Mouse (Mus musculus): ENCODE results near the gene Caln1. TPM values are rescaled to one million over a fixed set of nuclear protein-coding genes. Genes with fewer than 3 reads are reported as not detected.
A peak's percentile ranks its signal among the peaks of the same experiment; 100 is the strongest.

The Caln1 gene
- polyA plus RNA-seq (2015; fragmentation: Nextera tagmentation; extraction: Ambion mirVana) = not detected in 2 replicates

DNA sequence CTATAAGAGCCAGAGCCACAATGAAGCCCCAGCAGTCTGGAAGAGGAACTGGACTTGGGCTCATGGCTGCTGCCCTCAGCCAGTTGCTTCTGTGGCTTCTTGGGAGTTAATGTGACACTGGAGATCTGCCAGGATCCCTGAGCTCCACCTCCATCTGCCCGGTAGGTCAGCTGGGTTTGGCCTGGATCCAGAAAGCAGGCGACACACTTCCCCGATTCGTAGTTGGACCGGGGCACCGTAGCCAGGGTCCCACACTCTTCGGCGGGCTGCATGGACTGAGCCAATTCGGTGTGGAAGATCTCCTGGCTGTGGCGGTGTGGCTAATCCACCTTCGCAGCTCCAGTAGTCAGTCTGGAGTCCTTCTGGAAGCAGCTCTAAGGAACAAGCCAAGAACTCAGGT lies at the start of gene Caln1:
Gene Caln1, plus strand, starts transcription at position 219 of the 400 bp plus-strand sequence.
- H3K27ac ChIP-seq (ENCODE audit: low read length) = no peak within 1 kb of the TSS
- H3K4me1 ChIP-seq (ENCODE audit: insufficient read depth, low read depth, low read length) = no peaks in the 10 kb centered on the region
- H3K4me2 ChIP-seq (replicated peaks; ENCODE audit: low read depth, low read length) = no peak within 1 kb of the TSS
- H3K27me3 ChIP-seq (replicated peaks; ENCODE audit: insufficient read depth, low read length) = no peaks in the 10 kb centered on the region
- WGBS = 45% methylated on average over 11 of the region's 11 CpGs
- no peak for DNase-seq (ENCODE audit: low spot score)
- H3K36me3 ChIP-seq (ENCODE audit: insufficient read depth, low read length) = no peaks in the 10 kb centered on the region
- H3K9me3 ChIP-seq (ENCODE audit: low read length) = no peaks in the 10 kb centered on the region
- no peak within 1 kb of the TSS for H3K9ac ChIP-seq (replicated peaks; ENCODE audit: low read depth)
- TF ChIP-seq EP300 (IDR thresholded peaks at IDR 0.05) = no peak
- no peak for TF ChIP-seq CTCF (IDR thresholded peaks at IDR 0.05)
- no peak for ATAC-seq
- no peak within 1 kb of the TSS for H3K4me3 ChIP-seq (ENCODE audit: low read depth, low read length)

DNA sequence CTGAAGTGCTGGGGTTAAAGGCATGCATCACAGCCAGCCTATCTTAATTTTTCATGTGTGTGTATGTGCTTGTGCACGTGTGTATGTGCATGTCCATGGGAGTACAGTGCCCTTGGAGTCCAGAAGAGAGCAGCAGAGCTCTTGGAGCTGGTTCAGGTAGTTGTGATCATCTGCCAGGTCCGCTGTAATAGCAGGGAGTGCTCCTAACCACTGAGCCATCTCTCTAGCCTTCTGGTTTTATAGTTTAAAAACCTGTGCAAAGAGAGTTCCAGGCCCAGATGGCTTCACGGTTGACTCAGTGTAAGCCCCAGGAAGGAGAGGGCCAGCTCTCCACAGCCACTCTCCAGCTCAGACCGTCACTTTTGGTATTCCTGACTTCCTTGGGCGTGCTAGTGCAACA lies 49.5 kb upstream of the Caln1 start:
- no peak overlapping the region for H3K4me2 ChIP-seq (replicated peaks; ENCODE audit: low read depth, low read length)
- 92% methylated on average over 5 of the region's 5 CpGs for WGBS
- ATAC-seq = no peak
- no peak for DNase-seq (ENCODE audit: low spot score)
- no peak overlapping the region for H3K27ac ChIP-seq (ENCODE audit: low read length)
- no peaks in the 10 kb centered on the region for H3K4me1 ChIP-seq (ENCODE audit: insufficient read depth, low read depth, low read length)
- H3K9me3 ChIP-seq (ENCODE audit: low read length) = no peaks in the 10 kb centered on the region
- H3K36me3 ChIP-seq (ENCODE audit: insufficient read depth, low read length) = 0 out of 2 replicates have a peak, but pooled peaks cover 9% of the 10 kb centered on the region
- H3K9ac ChIP-seq (replicated peaks; ENCODE audit: low read depth) = no peak overlapping the region
- no peak overlapping the region for H3K4me3 ChIP-seq (ENCODE audit: low read depth, low read length)
- H3K27me3 ChIP-seq (replicated peaks; ENCODE audit: insufficient read depth, low read length) = no peaks in the 10 kb centered on the region
- TF ChIP-seq EP300 (IDR thresholded peaks at IDR 0.05) (no peak), CTCF (IDR thresholded peaks at IDR 0.05) (no peak)

DNA sequence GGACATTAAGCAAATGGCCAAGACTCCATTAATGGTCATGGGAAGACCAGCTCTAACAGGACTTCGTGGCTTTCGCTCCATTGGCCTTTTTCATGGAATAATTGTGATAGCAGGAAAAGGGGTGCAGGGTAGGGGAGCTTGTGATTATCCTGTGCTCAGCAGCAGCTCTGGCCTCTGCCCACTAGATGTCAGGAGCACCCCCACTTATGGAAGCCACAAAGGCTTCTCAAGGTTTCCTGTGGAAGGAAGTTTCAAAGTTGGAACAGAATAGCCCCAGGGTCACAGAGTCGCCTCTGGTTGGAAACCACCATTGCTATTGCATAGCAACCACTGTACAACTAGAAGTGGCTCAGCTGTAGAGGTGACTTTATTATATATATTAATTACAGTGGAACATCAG lies 48.8 kb upstream of the Caln1 start:
- Histone ChIP-seq H3K4me3 (ENCODE audit: low read depth, low read length) (no peak overlapping the region), H3K36me3 (ENCODE audit: insufficient read depth, low read length) (0 out of 2 replicates have a peak, but pooled peaks cover 9% of the 10 kb centered on the region), H3K9ac (replicated peaks; ENCODE audit: low read depth) (no peak overlapping the region), H3K27ac (ENCODE audit: low read length) (no peak overlapping the region), H3K27me3 (replicated peaks; ENCODE audit: insufficient read depth, low read length) (no peaks in the 10 kb centered on the region), H3K9me3 (ENCODE audit: low read length) (no peaks in the 10 kb centered on the region), H3K4me2 (replicated peaks; ENCODE audit: low read depth, low read length) (no peak overlapping the region), H3K4me1 (ENCODE audit: insufficient read depth, low read depth, low read length) (no peaks in the 10 kb centered on the region)
- DNase-seq (ENCODE audit: low spot score) (peak; percentile 18), ATAC-seq (no peak)
- WGBS = 74% methylated on average over 3 of the region's 3 CpGs
- TF ChIP-seq CTCF (IDR thresholded peaks at IDR 0.05) = peak; percentile 52
- no peak for TF ChIP-seq EP300 (IDR thresholded peaks at IDR 0.05)

DNA sequence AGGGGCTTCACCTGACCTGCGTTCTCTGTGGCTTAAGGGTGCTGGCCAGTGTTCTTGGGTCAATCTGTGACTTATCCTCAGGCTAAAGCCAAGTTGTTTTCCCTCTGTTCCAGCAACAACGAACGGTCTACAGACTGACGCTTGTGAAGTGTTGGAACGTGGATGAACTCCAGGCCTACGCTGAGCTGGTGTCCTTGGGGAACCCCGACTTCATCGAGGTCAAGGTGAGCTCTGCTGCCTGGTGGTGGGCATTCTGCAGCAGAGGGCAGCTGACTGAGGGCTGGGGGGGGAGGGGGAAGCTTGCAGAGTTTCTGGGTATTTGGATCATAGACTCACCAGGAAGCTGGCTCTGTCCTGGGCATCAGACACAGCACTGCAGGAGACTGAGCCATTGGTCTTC lies 43.8 kb upstream of the Caln1 start:
- Histone ChIP-seq H3K9me3 (ENCODE audit: low read length) (no peaks in the 10 kb centered on the region), H3K4me2 (replicated peaks; ENCODE audit: low read depth, low read length) (no peak overlapping the region), H3K27me3 (replicated peaks; ENCODE audit: insufficient read depth, low read length) (no peaks in the 10 kb centered on the region), H3K4me1 (ENCODE audit: insufficient read depth, low read depth, low read length) (no peaks in the 10 kb centered on the region), H3K4me3 (ENCODE audit: low read depth, low read length) (no peak overlapping the region), H3K36me3 (ENCODE audit: insufficient read depth, low read length) (no peaks in the 10 kb centered on the region), H3K9ac (replicated peaks; ENCODE audit: low read depth) (no peak overlapping the region), H3K27ac (ENCODE audit: low read length) (no peak overlapping the region)
- DNase-seq (ENCODE audit: low spot score) (no peak), ATAC-seq (no peak)
- WGBS = 94% methylated on average over 8 of the region's 8 CpGs
- no peak for TF ChIP-seq CTCF (IDR thresholded peaks at IDR 0.05)
- TF ChIP-seq EP300 (IDR thresholded peaks at IDR 0.05) = no peak

DNA sequence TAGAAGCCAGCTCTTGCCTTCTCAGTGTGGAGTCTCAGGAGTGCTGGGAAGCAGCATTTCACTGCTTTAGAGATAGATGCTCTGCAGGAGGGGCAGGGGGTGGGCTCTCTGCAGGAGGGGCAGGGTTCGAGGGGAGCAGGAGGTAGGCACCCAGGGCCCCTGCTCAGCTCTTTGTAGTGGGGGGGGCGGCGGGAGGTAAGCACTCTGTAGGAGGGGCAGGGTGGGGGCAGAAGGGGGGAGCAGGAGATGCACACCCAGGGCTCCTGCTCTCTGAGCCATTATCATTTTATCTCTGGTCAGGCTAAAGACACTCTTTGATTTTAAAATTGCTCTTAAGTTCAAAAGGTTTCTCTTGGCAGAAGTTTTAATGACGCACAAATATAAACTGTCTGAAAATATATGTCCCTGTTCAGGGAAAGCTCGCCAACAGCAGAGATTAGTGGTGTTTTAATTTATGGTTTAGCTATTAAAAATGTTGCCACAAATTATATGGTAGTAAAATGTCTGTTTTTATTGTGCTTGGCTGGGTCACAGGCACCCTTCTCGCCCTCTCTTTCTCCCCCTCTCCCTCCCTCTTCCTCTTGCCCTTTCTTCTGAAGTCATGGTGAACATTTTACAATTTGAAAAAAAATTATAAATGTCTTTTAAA lies 41.5 kb upstream of the Caln1 start:
- Histone ChIP-seq H3K27me3 (replicated peaks; ENCODE audit: insufficient read depth, low read length) (no peaks in the 10 kb centered on the region), H3K9me3 (ENCODE audit: low read length) (no peaks in the 10 kb centered on the region), H3K4me2 (replicated peaks; ENCODE audit: low read depth, low read length) (no peak overlapping the region), H3K27ac (ENCODE audit: low read length) (no peak overlapping the region), H3K4me3 (ENCODE audit: low read depth, low read length) (no peak overlapping the region), H3K4me1 (ENCODE audit: insufficient read depth, low read depth, low read length) (no peaks in the 10 kb centered on the region), H3K36me3 (ENCODE audit: insufficient read depth, low read length) (no peaks in the 10 kb centered on the region), H3K9ac (replicated peaks; ENCODE audit: low read depth) (no peak overlapping the region)
- WGBS = 52% methylated on average over 6 of the region's 6 CpGs
- TF ChIP-seq CTCF (IDR thresholded peaks at IDR 0.05) = no peak
- TF ChIP-seq EP300 (IDR thresholded peaks at IDR 0.05) = no peak
- ATAC-seq (no peak), DNase-seq (ENCODE audit: low spot score) (no peak)

DNA sequence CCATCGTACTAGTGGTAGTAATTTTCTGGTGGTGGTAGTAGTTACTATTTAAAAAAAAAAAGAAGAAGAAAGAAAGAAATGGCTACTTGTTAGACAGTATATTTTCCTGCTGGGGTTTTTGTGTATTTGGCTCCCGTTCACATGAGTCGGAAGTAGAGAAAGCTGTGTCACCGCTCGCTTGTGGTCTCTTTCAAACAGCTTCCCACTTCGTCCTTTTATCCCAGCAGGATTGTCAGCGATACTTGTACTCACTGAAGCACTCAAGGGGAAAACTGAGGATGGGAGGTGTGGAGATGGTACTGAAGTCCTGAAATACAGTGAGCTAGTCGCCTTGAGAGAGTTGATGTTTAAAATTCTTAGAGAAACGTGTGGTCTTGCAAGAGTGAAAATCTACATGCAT lies 40.9 kb upstream of the Caln1 start:
- TF ChIP-seq CTCF (IDR thresholded peaks at IDR 0.05) (no peak), EP300 (IDR thresholded peaks at IDR 0.05) (no peak)
- H3K27ac ChIP-seq (ENCODE audit: low read length) = no peak overlapping the region
- H3K4me1 ChIP-seq (ENCODE audit: insufficient read depth, low read depth, low read length) = no peaks in the 10 kb centered on the region
- no peak overlapping the region for H3K4me3 ChIP-seq (ENCODE audit: low read depth, low read length)
- H3K9me3 ChIP-seq (ENCODE audit: low read length) = no peaks in the 10 kb centered on the region
- DNase-seq (ENCODE audit: low spot score) (no peak), ATAC-seq (no peak)
- H3K9ac ChIP-seq (replicated peaks; ENCODE audit: low read depth) = no peak overlapping the region
- H3K36me3 ChIP-seq (ENCODE audit: insufficient read depth, low read length) = no peaks in the 10 kb centered on the region
- WGBS = 68% methylated on average over 9 of the region's 9 CpGs
- H3K27me3 ChIP-seq (replicated peaks; ENCODE audit: insufficient read depth, low read length) = no peaks in the 10 kb centered on the region
- H3K4me2 ChIP-seq (replicated peaks; ENCODE audit: low read depth, low read length) = no peak overlapping the region
